Mouse (Mus musculus): ENCODE data around the gene Olfr462. TPM values are rescaled to one million over a fixed set of nuclear protein-coding genes. Genes with fewer than 3 reads are reported as not detected.

Gene Olfr462
- total RNA-seq, 2 experiments from 2014 or later = not detected

GRCm38 (mm10) chr11:87852690-87853596 lies 39.1 kb downstream of the Olfr462 start, which contains the start of gene Mks1:
Gene Mks1, plus strand, starts transcription at chr11:87853215.
- peak; percentile 84 for DNase-seq (ENCODE audit: low spot score in 2 of 2)

- DNase-seq (ENCODE audit: low spot score in 2 of 2) = no peak
Measured at GRCm38 (mm10) chr11:87847884-87848283, 44.2 kb downstream of the Olfr462 start.

- DNase-seq (ENCODE audit: low spot score in 2 of 2) = no peak
Measured at GRCm38 (mm10) chr11:87846968-87847600, 45.0 kb downstream of the Olfr462 start.

- DNase-seq (ENCODE audit: low spot score in 2 of 2) = no peak
Measured at GRCm38 (mm10) chr11:87841436-87841835, 50.6 kb downstream of the Olfr462 start.

- DNase-seq (ENCODE audit: low spot score in 2 of 2) = no peak
Measured at GRCm38 (mm10) chr11:87840676-87841075, 51.4 kb downstream of the Olfr462 start.

Other genes starting within 250 kb of the Olfr462 start
- 1 to 10 TPM; 4.7 to 5.1 TPM for gene Rnf43, start 229.5 kb downstream of the Olfr462 start, total RNA-seq (2021)
- 10 to 100 TPM; 65.5 to 72.4 TPM for gene Supt4a, start 154.7 kb downstream of the Olfr462 start, total RNA-seq (2021)
- gene Tspoap1, start 131.7 kb downstream of the Olfr462 start, total RNA-seq (2021) = 1 to 10 TPM; 7.6 to 9.5 TPM
- not detected for gene Mpo, start 98.7 kb downstream of the Olfr462 start, total RNA-seq (2021)
- not detected for gene Lpo, start 64.0 kb downstream of the Olfr462 start, total RNA-seq (2021)
- gene Mks1, start 39.1 kb downstream of the Olfr462 start, total RNA-seq (2021) = 1 to 10 TPM; 5.9 to 8.9 TPM
- gene Epx, start 16.7 kb downstream of the Olfr462 start, total RNA-seq (2021) = not detected
- not detected for gene Olfr463, start 5.1 kb upstream of the Olfr462 start, total RNA-seq (2021)
- gene Olfr464, start 28.7 kb upstream of the Olfr462 start, total RNA-seq (2021) = not detected
- gene Dynll2, start 95.3 kb upstream of the Olfr462 start, total RNA-seq (2021) = 100 to 1,000 TPM; 222 to 233 TPM
- gene Srsf1, start 155.1 kb upstream of the Olfr462 start, total RNA-seq (2021) = 100 to 1,000 TPM; 219 TPM
- gene Vezf1, start 176.0 kb upstream of the Olfr462 start, total RNA-seq (2021) = 10 to 100 TPM; 42.4 to 44.5 TPM
- gene Cuedc1, start 205.8 kb upstream of the Olfr462 start, total RNA-seq (2021) = 10 to 100 TPM; 40.2 to 42.4 TPM

All from adrenal gland, adult 18-20 months (tissue).